Comparison of ENCODE assay signal across 8 mouse cellular contexts in genomic region chr15:103304616-103304969, GRCm38 (mm10). TPM values are rescaled to one million over a fixed set of nuclear protein-coding genes. Genes with fewer than 3 reads are reported as not detected.
A peak's percentile ranks its signal among the peaks of the same experiment; 100 is the strongest.
DNase-seq lines count a peak whose midpoint lies in the region; ATAC-seq lines count a peak whose summit lies in the region.

No protein-coding gene starts in this region.

- no peaks in the 10 kb centered on the region for H3K36me3 ChIP-seq in limb, embryonic 12.5 days
- H3K36me3 ChIP-seq in stomach, embryonic 15.5 days, result no peaks in the 10 kb centered on the region

- peak overlapping the region; percentile 98 for H3K27ac ChIP-seq in limb, embryonic 12.5 days
- H3K27ac ChIP-seq in stomach, embryonic 15.5 days, result peak overlapping the region; percentile 95

- H3K4me1 ChIP-seq in limb, embryonic 12.5 days (replicated peaks), result peaks cover 80% of the 10 kb centered on the region
- H3K4me1 ChIP-seq in stomach, embryonic 15.5 days, result peaks cover 76% of the 10 kb centered on the region

- peak; percentile 1; the same call in 1 of the 2 replicates for ATAC-seq in limb, embryonic 12.5 days (ENCODE audit: insufficient number of reproducible peaks, insufficient read depth, low FRiP score, low TSS enrichment, low read depth)
- no peak for ATAC-seq in stomach, embryonic 15.5 days (ENCODE audit: insufficient read depth, low FRiP score, low read depth)

- H3K4me3 ChIP-seq in limb, embryonic 12.5 days (replicated peaks), result peak overlapping the region; percentile 41
- peak overlapping the region; percentile 42 for H3K4me3 ChIP-seq in stomach, embryonic 15.5 days (replicated peaks)

- 0% methylated on average over 9 of the region's 9 CpGs for WGBS in limb, embryonic 12.5 days
- 1% methylated on average over 9 of the region's 9 CpGs for WGBS in stomach, embryonic 15.5 days

- peak; percentile 65 for DNase-seq in cerebellum, adult 9-11 months
- no peak for DNase-seq in cerebellum, postnatal 14 days
- DNase-seq in thymus, postnatal 0 days (ENCODE audit: low spot score), result peak; percentile 13
- DNase-seq in thymus, postnatal 25 days, result no peak
- DNase-seq in adrenal gland, postnatal 36 days, result no peak
- no peak for DNase-seq in right cerebral cortex, postnatal 10 days (ENCODE audit: low spot score in 2 of 2)

- peaks cover 9% of the 10 kb centered on the region; the same call in 1 of the 2 replicates for H3K27me3 ChIP-seq in limb, embryonic 12.5 days
- H3K27me3 ChIP-seq in stomach, embryonic 15.5 days (replicated peaks), result no peaks in the 10 kb centered on the region

- no peaks in the 10 kb centered on the region for H3K9me3 ChIP-seq in limb, embryonic 12.5 days
- H3K9me3 ChIP-seq in stomach, embryonic 15.5 days, result no peaks in the 10 kb centered on the region

- H3K9ac ChIP-seq in limb, embryonic 12.5 days (replicated peaks), result peak overlapping the region; percentile 66
- H3K9ac ChIP-seq in stomach, embryonic 15.5 days, result peak overlapping the region; percentile 37; the same call in 1 of the 2 replicates

- H3K4me2 ChIP-seq in limb, embryonic 12.5 days, result peak overlapping the region; percentile 75
- peak overlapping the region; percentile 80 for H3K4me2 ChIP-seq in stomach, embryonic 15.5 days

RNA-seq across cellular contexts. Expression of gene Gpr84, which starts 5.8 kb away (rescaled TPM):
- polyA plus RNA-seq in thymus, postnatal 0 days (2015; fragmentation: Nextera tagmentation; extraction: Ambion mirVana), result 0.06 TPM in 1 of 2 replicates, not detected in the other
- 0.31 and 0.44 TPM in 2 replicates for polyA plus RNA-seq in limb, embryonic 12.5 days (2016; fragmentation: Nextera tagmentation; extraction: Ambion mirVana)
- 0.46 and 0.53 TPM in 2 replicates for polyA plus RNA-seq in stomach, embryonic 15.5 days (2015; fragmentation: Nextera tagmentation; extraction: Ambion mirVana)
- total RNA-seq in adrenal gland, postnatal 36 days (2021), result not detected

RNA-seq across cellular contexts. Expression of gene Copz1, which starts 32.1 kb away (rescaled TPM):
- 188 and 210 TPM in 2 replicates for polyA plus RNA-seq in thymus, postnatal 0 days (2015; fragmentation: Nextera tagmentation; extraction: Ambion mirVana)
- 252 and 259 TPM in 2 replicates for polyA plus RNA-seq in limb, embryonic 12.5 days (2016; fragmentation: Nextera tagmentation; extraction: Ambion mirVana)
- polyA plus RNA-seq in stomach, embryonic 15.5 days (2015; fragmentation: Nextera tagmentation; extraction: Ambion mirVana), result 248 and 260 TPM in 2 replicates
- total RNA-seq in adrenal gland, postnatal 36 days (2021), result 100 to 1,000 TPM; 144 to 150 TPM

RNA-seq across cellular contexts. Expression of gene Zfp385a, which starts 35.3 kb away (rescaled TPM):
- polyA plus RNA-seq in thymus, postnatal 0 days (2015; fragmentation: Nextera tagmentation; extraction: Ambion mirVana), result 5.0 and 6.0 TPM in 2 replicates
- 11.2 and 13.3 TPM in 2 replicates for polyA plus RNA-seq in limb, embryonic 12.5 days (2016; fragmentation: Nextera tagmentation; extraction: Ambion mirVana)
- 8.2 and 9.3 TPM in 2 replicates for polyA plus RNA-seq in stomach, embryonic 15.5 days (2015; fragmentation: Nextera tagmentation; extraction: Ambion mirVana)
- 10 to 100 TPM; 11.8 to 13.3 TPM for total RNA-seq in adrenal gland, postnatal 36 days (2021)

RNA-seq across cellular contexts. Expression of gene Nfe2, which starts 46.4 kb away (rescaled TPM):
- 8.0 and 9.1 TPM in 2 replicates for polyA plus RNA-seq in thymus, postnatal 0 days (2015; fragmentation: Nextera tagmentation; extraction: Ambion mirVana)
- 4.6 and 4.7 TPM in 2 replicates for polyA plus RNA-seq in limb, embryonic 12.5 days (2016; fragmentation: Nextera tagmentation; extraction: Ambion mirVana)
- polyA plus RNA-seq in stomach, embryonic 15.5 days (2015; fragmentation: Nextera tagmentation; extraction: Ambion mirVana), result 7.8 and 15.9 TPM in 2 replicates
- under 1 TPM; 0.16 to 0.43 TPM for total RNA-seq in adrenal gland, postnatal 36 days (2021)

Comparison
In these comparisons a context has a peak if more than half of its experiments do, and no peak if none do; other contexts are left out.
1. DNase-seq: peak in cerebellum, adult 9-11 months (single experiment) and thymus, postnatal 0 days (single experiment); none in cerebellum, postnatal 14 days (0 of 2), thymus, postnatal 25 days (single experiment), adrenal gland, postnatal 36 days (0 of 2) and right cerebral cortex, postnatal 10 days (0 of 2).